Comparison of ENCODE assay signal across 27 mouse cellular contexts in genomic region chr10:57553719-57554118, GRCm38 (mm10).
"Had no signal": no experiment of that assay in that cellular context is flagged by ENCODE, and none has a peak within 500 bp of the region (broad histone marks: within the 10 kb centered on the region; RNA-seq: fewer than 3 reads in every experiment).

No protein-coding gene starts in this region.

- H3K27me3 ChIP-seq: hindbrain, embryonic 12.5 days; intestine, embryonic 15.5 days; limb, embryonic 13.5 days; limb, embryonic 15.5 days; liver, embryonic 13.5 days; liver, embryonic 15.5 days had no signal

- H3K27ac ChIP-seq: gastrocnemius, adult 2 months; heart, adult 2 months; hindbrain, embryonic 10.5 days; hindbrain, embryonic 12.5 days; hindbrain, embryonic 14.5 days; intestine, embryonic 15.5 days; layer of hippocampus, adult 2 months; limb, embryonic 13.5 days; limb, embryonic 15.5 days; liver, embryonic 13.5 days; liver, embryonic 15.5 days had no signal

- H3K9me3 ChIP-seq: hindbrain, embryonic 10.5 days; hindbrain, embryonic 12.5 days; intestine, embryonic 15.5 days; limb, embryonic 13.5 days; limb, embryonic 15.5 days; liver, embryonic 13.5 days; liver, embryonic 15.5 days had no signal

- H3K4me2 ChIP-seq: heart, embryonic 11.5 days; hindbrain, embryonic 12.5 days; hindbrain, embryonic 14.5 days; intestine, embryonic 15.5 days; limb, embryonic 13.5 days; limb, embryonic 15.5 days; liver, embryonic 11.5 days; liver, embryonic 13.5 days; liver, embryonic 15.5 days had no signal

- H3K36me3 ChIP-seq: hindbrain, embryonic 10.5 days; hindbrain, embryonic 12.5 days; intestine, embryonic 15.5 days; limb, embryonic 13.5 days; limb, embryonic 15.5 days; liver, embryonic 13.5 days; liver, embryonic 15.5 days had no signal

- H3K4me3 ChIP-seq: gastrocnemius, adult 2 months; heart, adult 2 months; hindbrain, embryonic 10.5 days; hindbrain, embryonic 12.5 days; intestine, embryonic 15.5 days; layer of hippocampus, adult 2 months; limb, embryonic 13.5 days; limb, embryonic 15.5 days; liver, embryonic 13.5 days; liver, embryonic 15.5 days had no signal

- DNase-seq: gastrocnemius, adult 2 months; gastrocnemius, postnatal 10 days; gastrocnemius, postnatal 25 days; heart, adult 2 months; heart, postnatal 10 days; heart, postnatal 4 days; kidney, adult 18-20 months; kidney, adult 8-10 months; kidney, postnatal 10 days; kidney, postnatal 25 days; kidney, postnatal 4 days; layer of hippocampus, postnatal 36 days; left cerebral cortex, postnatal 4 days; liver, embryonic 13.5 days had no signal

- H3K4me1 ChIP-seq: hindbrain, embryonic 10.5 days; hindbrain, embryonic 12.5 days; intestine, embryonic 15.5 days; limb, embryonic 13.5 days; limb, embryonic 15.5 days; liver, embryonic 13.5 days; liver, embryonic 15.5 days had no signal

- ATAC-seq: hindbrain, embryonic 16.5 days; inflammation-experienced regulatory T-cells, adult 6 months; intestine, embryonic 15.5 days; intestine, postnatal 0 days had no signal

- H3K9ac ChIP-seq: hindbrain, embryonic 12.5 days; hindbrain, embryonic 14.5 days; intestine, embryonic 15.5 days; limb, embryonic 13.5 days; limb, embryonic 15.5 days; liver, embryonic 13.5 days; liver, embryonic 15.5 days had no signal
